Mouse (Mus musculus) cortical plate, adult 2 months (tissue): ENCODE results near the gene Dnajc4.

Source experiments
- CTCF ChIP-seq: fragments of 200-500 bp; IDR thresholded peaks from 2 replicates; pipeline ENCODE4 v1.5.1; 2011; ENCODE audit warnings: mild to moderate bottlenecking, control low read depth, low read length; ENCODE audit not compliant: insufficient read depth; ENCODE audit errors: extremely low read depth
- POLR2A ChIP-seq: fragments of 200-500 bp; IDR thresholded peaks from 2 replicates; pipeline ENCODE4 v1.6.1; 2011; ENCODE audit warnings: mild to moderate bottlenecking, low read length, control low read depth; ENCODE audit not compliant: insufficient read depth; ENCODE audit errors: extremely low read depth

- TF ChIP-seq POLR2A, result no peak
- TF ChIP-seq CTCF, result no peak
Observed at GRCm38 (mm10) chr19:6983621-6984020, 8.8 kb downstream of the Dnajc4 start.
